Mouse (Mus musculus) myocyte (in vitro differentiated cells): ENCODE measurements around the gene Cdc123. TPM values are rescaled to one million over a fixed set of nuclear protein-coding genes. Genes with fewer than 3 reads are reported as not detected.

ENCODE experiments used
- H3K27me3 ChIP-seq: one replicate; pipeline ENCODE4 v1.6.1; 2011; ENCODE audit not compliant: control insufficient read depth, insufficient read depth, insufficient read length
- H3K36me3 ChIP-seq: one replicate; pipeline ENCODE4 v1.6.1; 2011; ENCODE audit not compliant: control insufficient read depth, insufficient read depth
- H3K4me2 ChIP-seq: one replicate; pipeline ENCODE4 v1.6.1; 2011; ENCODE audit warnings: low read depth, control low read depth
- H3K4me3 ChIP-seq: one replicate; pipeline ENCODE4 v1.5.1; 2011; ENCODE audit warnings: mild to moderate bottlenecking, control low read depth, moderate library complexity
- H3K79me2 ChIP-seq: one replicate; pipeline ENCODE4 v1.6.1; 2011; ENCODE audit not compliant: control insufficient read depth, insufficient read depth
- H3ac ChIP-seq: one replicate; pipeline ENCODE4 v1.6.1; 2011; ENCODE audit not compliant: control insufficient read depth, insufficient read length
- CEBPB ChIP-seq: IDR thresholded peaks from 2 replicates; pipeline ENCODE4 v1.6.1; 2011; ENCODE audit warnings: mild to moderate bottlenecking, moderate library complexity; ENCODE audit not compliant: poor library complexity, insufficient read depth, severe bottlenecking
- E2F4 ChIP-seq: IDR thresholded peaks from one replicate; pipeline ENCODE4 v1.6.1; 2011; ENCODE audit warnings: mild to moderate bottlenecking, control low read depth, moderate library complexity; ENCODE audit not compliant: insufficient read depth
- MAX ChIP-seq: IDR thresholded peaks from one replicate; pipeline ENCODE4 v1.6.1; 2011; ENCODE audit warnings: low read depth, mild to moderate bottlenecking, control low read depth
- MYOD1 ChIP-seq, 3 experiments: IDR thresholded peaks; one replicate each; pipeline ENCODE4 v1.6.1; 2011; ENCODE audit warnings: control low read depth in 2 of 3, low read depth in 2 of 3, mild to moderate bottlenecking in 2 of 3, moderate library complexity in 1 of 3; ENCODE audit not compliant: insufficient read length in 2 of 3, control insufficient read depth in 1 of 3
- MYOG ChIP-seq, 3 experiments: IDR thresholded peaks; one replicate each; pipeline ENCODE4 v1.6.1; 2011; ENCODE audit warnings: control low read depth in 2 of 3, low read depth in 2 of 3, mild to moderate bottlenecking in 2 of 3; ENCODE audit not compliant: insufficient read length in 2 of 3, control insufficient read depth in 1 of 3, insufficient read depth in 1 of 3
- POLR2A ChIP-seq: IDR thresholded peaks from one replicate; pipeline ENCODE4 v1.6.1; 2011; ENCODE audit warnings: low read depth, mild to moderate bottlenecking, control low read depth, moderate library complexity; ENCODE audit not compliant: insufficient read length
- POLR2AphosphoS2 ChIP-seq: IDR thresholded peaks from one replicate; pipeline ENCODE4 v1.6.1; 2011; ENCODE audit warnings: low read depth, control low read depth; ENCODE audit not compliant: insufficient read length
- REST ChIP-seq: IDR thresholded peaks from one replicate; pipeline ENCODE4 v1.6.1; 2011; ENCODE audit warnings: mild to moderate bottlenecking, control low read depth, moderate library complexity; ENCODE audit not compliant: insufficient read depth, insufficient read length
- SRF ChIP-seq: IDR thresholded peaks from one replicate; pipeline ENCODE4 v1.6.1; 2011; ENCODE audit warnings: low read depth; ENCODE audit not compliant: control insufficient read depth, insufficient read length
- TCF12 ChIP-seq: IDR thresholded peaks from one replicate; pipeline ENCODE4 v1.6.1; 2011; ENCODE audit warnings: mild to moderate bottlenecking, control low read depth; ENCODE audit not compliant: poor library complexity, insufficient read depth, severe bottlenecking
- TCF3 ChIP-seq: IDR thresholded peaks from one replicate; pipeline ENCODE4 v1.6.1; 2011; ENCODE audit warnings: low read depth, control low read depth; ENCODE audit not compliant: insufficient read length
- USF1 ChIP-seq: IDR thresholded peaks from one replicate; pipeline ENCODE4 v1.6.1; 2011; ENCODE audit warnings: low read depth, mild to moderate bottlenecking, control low read depth, moderate library complexity
- polyA plus RNA-seq: library from polyadenylated mRNA; unstranded; fragments of >200 nt; fragmentation: generic; extraction: Trizol; gene quantifications from one replicate; pipeline ENCODE4 v1.2.1, GENCODE M21; 2012; ENCODE audit warnings: missing spikeins

Gene Cdc123
- polyA plus RNA-seq, 1 experiment, result 102 TPM

DNA sequence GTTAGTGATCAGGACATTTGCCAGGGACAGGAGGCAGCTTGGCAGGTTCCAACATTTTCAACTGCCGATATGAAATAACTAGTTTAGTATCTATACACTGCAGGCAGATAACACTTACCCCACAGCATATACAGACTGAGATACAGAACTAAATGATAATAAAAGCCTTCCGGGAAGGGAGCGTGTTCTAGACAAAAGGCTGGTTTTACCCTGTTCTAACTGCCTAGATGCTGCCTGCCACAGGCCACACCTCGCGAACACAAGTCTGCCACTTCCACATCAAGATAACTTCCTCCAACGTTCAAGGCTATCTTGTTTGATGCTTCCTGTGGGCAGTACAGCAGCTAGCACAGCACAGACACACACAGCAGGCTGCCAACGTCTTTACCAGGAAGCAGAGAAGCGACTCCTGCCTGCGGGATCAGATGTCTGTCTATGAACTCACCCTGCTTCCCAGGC, 43.8 kb downstream of the Cdc123 start:
- Histone ChIP-seq H3K27me3 (no peaks in the 10 kb centered on the region), H3K36me3 (peaks cover 18% of the 10 kb centered on the region), H3K4me3 (no peak overlapping the region), H3K4me2 (no peak overlapping the region), H3ac (no peak overlapping the region), H3K79me2 (no peaks in the 10 kb centered on the region)
- no peak for TF ChIP-seq CEBPB

DNA sequence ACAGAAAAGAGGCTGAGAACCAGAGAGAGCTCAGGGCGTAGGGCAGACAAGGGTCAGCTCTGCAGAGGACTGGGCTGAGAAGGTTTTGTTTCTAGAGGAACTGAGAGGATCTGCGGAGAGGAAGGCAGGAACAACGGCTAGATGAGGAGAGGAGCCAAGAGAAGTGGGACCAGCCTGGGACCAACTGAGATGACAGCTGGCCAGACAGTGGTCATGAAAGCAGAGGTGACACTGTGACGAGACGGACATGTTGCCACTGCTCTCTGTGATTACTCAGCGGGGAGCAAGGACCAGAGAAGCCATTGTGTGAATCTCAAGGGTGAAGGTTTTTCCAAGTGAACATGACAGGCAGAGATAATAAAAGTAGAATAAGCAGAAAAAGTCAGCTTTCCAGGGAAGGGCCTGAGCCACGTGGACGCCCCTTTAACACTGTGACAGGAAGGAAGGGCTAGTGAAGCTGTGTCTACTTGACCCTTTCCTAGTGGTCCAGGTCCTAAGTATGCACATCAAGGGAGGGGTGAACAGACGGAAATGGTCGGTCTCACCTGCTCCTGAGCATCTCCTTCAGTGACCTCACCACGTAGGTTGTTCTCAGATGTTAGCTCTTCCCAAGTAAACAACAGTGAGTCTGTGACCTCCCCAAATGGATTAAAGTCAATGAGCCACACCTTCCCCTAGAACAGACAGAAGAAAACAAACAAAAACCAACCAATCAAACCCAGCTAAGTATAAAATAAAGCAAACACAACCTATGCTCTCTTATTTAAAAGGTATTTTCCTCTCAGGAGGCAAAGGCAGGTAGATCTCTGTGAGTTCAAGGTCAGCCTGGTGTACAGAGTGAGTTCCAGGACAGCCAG, 46.9 kb downstream of the Cdc123 start:
- TF ChIP-seq E2F4 (no peak), POLR2A (no peak), MYOG (IDR thresholded peaks at IDR 0.05; ENCODE audit: control insufficient read depth in 1 of 3, insufficient read depth in 1 of 3, insufficient read length in 2 of 3, low read depth in 2 of 3) (no peak)
- no peak overlapping the region for H3K4me3 ChIP-seq
- H3ac ChIP-seq, result no peak overlapping the region
- H3K4me2 ChIP-seq, result no peak overlapping the region
- peaks cover 14% of the 10 kb centered on the region for H3K36me3 ChIP-seq
- no peaks in the 10 kb centered on the region for H3K27me3 ChIP-seq
- H3K79me2 ChIP-seq, result no peaks in the 10 kb centered on the region

DNA sequence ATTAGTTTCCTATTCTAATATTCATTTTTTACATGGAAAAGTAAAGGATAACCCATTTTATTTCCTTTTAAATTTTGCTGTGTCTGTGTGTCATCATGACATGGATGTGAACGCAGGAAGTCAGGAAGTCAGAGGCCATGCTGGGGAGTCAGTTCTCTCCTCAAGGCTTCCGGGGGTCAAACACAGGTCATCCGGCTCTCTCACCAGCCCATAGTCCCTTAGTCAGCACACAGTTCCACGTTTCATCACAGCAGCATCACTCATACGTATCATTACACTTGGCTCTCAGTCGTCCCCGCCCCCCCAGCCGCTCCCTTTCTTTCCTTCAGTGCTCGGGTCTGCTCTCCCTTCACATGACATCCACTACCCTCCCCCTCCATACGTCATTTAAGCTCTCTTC, 51.2 kb downstream of the Cdc123 start:
- no peaks in the 10 kb centered on the region for H3K79me2 ChIP-seq
- peaks cover 7% of the 10 kb centered on the region for H3K36me3 ChIP-seq
- H3K4me3 ChIP-seq, result no peak overlapping the region
- no peak for TF ChIP-seq POLR2A
- TF ChIP-seq E2F4, result no peak
- no peak for TF ChIP-seq USF1
- TF ChIP-seq POLR2AphosphoS2, result no peak
- no peak for TF ChIP-seq SRF
- no peak for TF ChIP-seq REST
- TF ChIP-seq MYOG (IDR thresholded peaks at IDR 0.05; ENCODE audit: control insufficient read depth in 1 of 3, insufficient read depth in 1 of 3, insufficient read length in 2 of 3, low read depth in 2 of 3), result no peak
- no peak for TF ChIP-seq CEBPB
- TF ChIP-seq TCF12, result no peak
- no peak for TF ChIP-seq TCF3
- TF ChIP-seq MAX, result no peak
- no peak for TF ChIP-seq MYOD1 (IDR thresholded peaks at IDR 0.05; ENCODE audit: control insufficient read depth in 1 of 3, insufficient read length in 2 of 3, low read depth in 2 of 3)
- H3K27me3 ChIP-seq, result no peaks in the 10 kb centered on the region
- H3K4me2 ChIP-seq, result no peak overlapping the region
- no peak overlapping the region for H3ac ChIP-seq

DNA sequence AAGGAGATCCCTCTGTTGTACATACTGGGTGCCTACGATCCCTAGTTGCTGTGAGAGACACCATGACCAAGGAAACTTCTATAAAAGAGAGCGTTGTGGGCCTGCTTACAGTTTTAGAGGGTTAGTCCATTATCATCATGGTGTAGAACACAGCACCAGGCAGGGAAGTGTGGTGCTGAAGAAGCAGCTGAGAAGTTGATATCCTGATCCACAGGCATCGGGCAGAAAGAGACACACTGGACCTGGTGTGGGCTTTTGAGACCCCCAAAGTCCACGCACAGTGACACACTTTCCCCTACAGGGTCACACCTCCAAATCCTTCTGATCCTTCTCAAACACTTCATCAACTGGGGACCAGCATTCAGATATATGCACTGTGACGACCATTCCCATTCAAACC, 52.9 kb downstream of the Cdc123 start:
- Histone ChIP-seq H3K36me3 (peaks cover 7% of the 10 kb centered on the region), H3K4me3 (no peak overlapping the region), H3K79me2 (no peaks in the 10 kb centered on the region), H3ac (no peak overlapping the region), H3K27me3 (no peaks in the 10 kb centered on the region), H3K4me2 (no peak overlapping the region)
- TF ChIP-seq MAX, result no peak
- no peak for TF ChIP-seq REST

DNA sequence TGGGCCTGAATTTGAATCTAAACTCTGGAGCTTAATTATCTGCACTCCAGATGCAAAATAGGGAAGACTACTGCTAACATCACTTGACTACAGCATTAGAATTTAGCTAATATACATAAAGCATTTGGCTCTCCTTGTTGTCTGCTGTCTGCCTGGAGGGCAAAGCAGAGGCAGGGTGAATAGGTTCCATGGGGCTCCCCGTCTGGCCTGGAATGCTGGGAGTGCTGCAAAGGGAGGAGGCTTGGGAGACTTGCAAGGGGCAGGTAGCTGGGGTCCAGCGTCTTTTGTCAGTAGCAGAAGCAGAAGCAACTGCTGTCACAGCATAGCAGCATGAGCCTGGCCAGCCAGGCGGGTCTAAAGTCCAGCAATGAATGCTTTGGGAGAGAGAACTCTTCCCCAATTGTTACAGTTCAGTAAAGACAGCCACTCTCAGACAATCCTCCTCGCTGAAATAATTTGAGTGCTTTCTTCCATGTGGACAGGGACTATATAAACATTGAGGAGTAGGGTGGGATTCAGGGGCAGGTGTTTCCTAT, 55.3 kb downstream of the Cdc123 start:
- TF ChIP-seq MYOG (IDR thresholded peaks at IDR 0.05; ENCODE audit: control insufficient read depth in 1 of 3, insufficient read depth in 1 of 3, insufficient read length in 2 of 3, low read depth in 2 of 3) (no peak), TCF12 (no peak), CEBPB (no peak), E2F4 (no peak), SRF (no peak), POLR2AphosphoS2 (no peak), USF1 (no peak), MAX (no peak), REST (no peak), POLR2A (no peak), TCF3 (no peak), MYOD1 (IDR thresholded peaks at IDR 0.05; ENCODE audit: control insufficient read depth in 1 of 3, insufficient read length in 2 of 3, low read depth in 2 of 3) (no peak)
- no peak overlapping the region for H3K4me3 ChIP-seq
- no peaks in the 10 kb centered on the region for H3K79me2 ChIP-seq
- H3K4me2 ChIP-seq, result no peak overlapping the region
- H3K36me3 ChIP-seq, result peaks cover 7% of the 10 kb centered on the region
- H3ac ChIP-seq, result no peak overlapping the region
- no peaks in the 10 kb centered on the region for H3K27me3 ChIP-seq
